Mouse (Mus musculus): ENCODE results near the gene Saxo1. TPM values are rescaled to one million over a fixed set of nuclear protein-coding genes. Genes with fewer than 3 reads are reported as not detected.
A peak's percentile ranks its signal among the peaks of the same experiment; 100 is the strongest.

The Saxo1 gene
- polyA plus RNA-seq (2015; fragmentation: Nextera tagmentation; extraction: Ambion mirVana), result not detected in 2 replicates

DNA sequence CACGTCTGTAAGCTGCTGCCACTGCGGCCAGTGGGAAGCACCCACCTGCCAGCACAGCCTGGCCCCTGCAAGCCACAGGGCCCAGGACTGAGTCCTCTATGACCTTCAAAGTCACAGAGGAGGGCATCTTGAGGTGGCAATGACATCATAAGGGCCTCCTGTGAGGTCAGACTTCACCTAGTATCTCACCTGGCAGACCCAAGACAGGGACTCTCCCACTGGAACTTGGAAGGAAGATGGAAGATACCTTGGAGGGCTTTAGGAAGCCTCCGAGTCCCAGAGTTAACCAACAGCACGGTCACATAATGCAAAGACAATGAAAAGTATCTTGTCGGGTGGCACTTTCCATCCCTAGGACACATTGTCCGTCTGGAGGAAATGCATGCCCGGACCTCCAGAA lies at the start of gene Saxo1:
Gene Saxo1 (minus strand): TSS at position 101 of the 400 bp plus-strand sequence.
- no peak for ATAC-seq
- no peak within 1 kb of the TSS for H3K27ac ChIP-seq (ENCODE audit: low read depth, low read length)
- no peaks in the 10 kb centered on the region for H3K36me3 ChIP-seq (ENCODE audit: control insufficient read depth, insufficient read depth, low read length)
- no peak within 1 kb of the TSS for H3K4me2 ChIP-seq (ENCODE audit: low read length)
- H3K27me3 ChIP-seq (replicated peaks; ENCODE audit: control insufficient read depth, insufficient read depth, low read length), result no peaks in the 10 kb centered on the region
- no peaks in the 10 kb centered on the region for H3K4me1 ChIP-seq (ENCODE audit: control insufficient read depth, insufficient read depth, low read depth, low read length)
- H3K9me3 ChIP-seq (ENCODE audit: control insufficient read depth, low read length), result no peaks in the 10 kb centered on the region
- H3K9ac ChIP-seq (ENCODE audit: low read depth, low read length), result no peak within 1 kb of the TSS
- WGBS, result 92% methylated on average over 7 of the region's 7 CpGs
- no peak within 1 kb of the TSS for H3K4me3 ChIP-seq (ENCODE audit: low read length)

DNA sequence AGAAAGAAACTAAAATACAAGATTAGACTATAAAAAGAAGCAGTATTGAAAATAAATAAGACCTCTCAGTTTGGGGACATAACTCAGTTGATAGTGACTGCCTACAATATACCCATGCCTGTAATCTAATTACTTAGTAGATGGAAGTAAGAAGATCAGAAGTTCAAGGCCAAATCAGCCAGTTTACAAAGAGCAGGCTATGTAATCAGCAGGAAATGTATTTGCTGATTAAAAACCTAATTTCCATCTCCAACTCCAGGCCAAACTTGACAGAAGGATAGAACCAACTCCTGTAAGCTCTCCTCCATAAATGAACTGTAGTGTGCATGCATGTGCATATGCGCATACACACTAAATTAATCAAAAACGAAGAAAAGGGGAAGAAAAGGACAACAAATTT lies 33.2 kb upstream of the Saxo1 start:
- no peak overlapping the region for H3K27ac ChIP-seq (ENCODE audit: low read depth, low read length)
- no peaks in the 10 kb centered on the region for H3K27me3 ChIP-seq (replicated peaks; ENCODE audit: control insufficient read depth, insufficient read depth, low read length)
- WGBS, result 92% methylated on average over 2 of the region's 2 CpGs
- H3K4me3 ChIP-seq (ENCODE audit: low read length), result no peak overlapping the region
- H3K4me1 ChIP-seq (ENCODE audit: control insufficient read depth, insufficient read depth, low read depth, low read length), result no peaks in the 10 kb centered on the region
- no peak overlapping the region for H3K9ac ChIP-seq (ENCODE audit: low read depth, low read length)
- no peaks in the 10 kb centered on the region for H3K9me3 ChIP-seq (ENCODE audit: control insufficient read depth, low read length)
- ATAC-seq, result no peak
- H3K36me3 ChIP-seq (ENCODE audit: control insufficient read depth, insufficient read depth, low read length), result no peaks in the 10 kb centered on the region
- no peak overlapping the region for H3K4me2 ChIP-seq (ENCODE audit: low read length)

- no peak overlapping the region for H3K4me2 ChIP-seq (ENCODE audit: low read length)
- H3K4me1 ChIP-seq (ENCODE audit: control insufficient read depth, insufficient read depth, low read depth, low read length), result no peaks in the 10 kb centered on the region
- H3K36me3 ChIP-seq (ENCODE audit: control insufficient read depth, insufficient read depth, low read length), result 0 out of 2 replicates have a peak, but pooled peaks cover 3% of the 10 kb centered on the region
- no peak overlapping the region for H3K9ac ChIP-seq (ENCODE audit: low read depth, low read length)
- no peak overlapping the region for H3K4me3 ChIP-seq (ENCODE audit: low read length)
- no peaks in the 10 kb centered on the region for H3K9me3 ChIP-seq (ENCODE audit: control insufficient read depth, low read length)
- no peaks in the 10 kb centered on the region for H3K27me3 ChIP-seq (replicated peaks; ENCODE audit: control insufficient read depth, insufficient read depth, low read length)
- WGBS, result 87% methylated on average over 3 of the region's 3 CpGs
- H3K27ac ChIP-seq (ENCODE audit: low read depth, low read length), result no peak overlapping the region
- no peak for ATAC-seq
Measured at GRCm38 (mm10) chr4:86588236-86588635, 30.1 kb upstream of the Saxo1 start.

GRCm38 (mm10) chr4:86580591-86580990 lies 22.5 kb upstream of the Saxo1 start:
- no peak overlapping the region for H3K9ac ChIP-seq (ENCODE audit: low read depth, low read length)
- ATAC-seq, result no peak
- H3K9me3 ChIP-seq (ENCODE audit: control insufficient read depth, low read length), result no peaks in the 10 kb centered on the region
- H3K27me3 ChIP-seq (replicated peaks; ENCODE audit: control insufficient read depth, insufficient read depth, low read length), result no peaks in the 10 kb centered on the region
- no peak overlapping the region for H3K27ac ChIP-seq (ENCODE audit: low read depth, low read length)
- 83% methylated on average over 3 of the region's 3 CpGs for WGBS
- no peak overlapping the region for H3K4me3 ChIP-seq (ENCODE audit: low read length)
- peaks cover 18% of the 10 kb centered on the region for H3K4me1 ChIP-seq (ENCODE audit: control insufficient read depth, insufficient read depth, low read depth, low read length)
- H3K4me2 ChIP-seq (ENCODE audit: low read length), result no peak overlapping the region
- peaks cover 3% of the 10 kb centered on the region; the same call in 1 of the 2 replicates for H3K36me3 ChIP-seq (ENCODE audit: control insufficient read depth, insufficient read depth, low read length)

DNA sequence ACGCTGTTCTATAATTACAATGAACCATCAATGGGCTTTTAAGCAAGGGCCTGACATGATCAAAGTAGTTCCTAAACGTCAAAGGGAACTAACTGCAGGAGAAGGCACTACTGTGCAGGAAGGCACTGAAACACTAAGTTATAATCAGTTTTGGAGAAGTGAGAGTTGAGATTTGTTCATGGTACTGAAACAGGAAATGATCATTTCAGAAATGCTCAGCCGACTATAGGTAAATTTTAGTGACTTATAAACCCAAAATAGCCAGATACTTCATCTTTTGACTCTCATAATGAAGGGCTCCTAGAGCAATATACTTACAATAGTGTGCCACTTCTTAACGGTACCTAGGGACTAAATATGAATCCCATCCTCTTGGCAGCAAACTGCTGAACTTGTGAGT lies 21.9 kb upstream of the Saxo1 start:
- Histone ChIP-seq H3K4me3 (ENCODE audit: low read length) (no peak overlapping the region), H3K4me1 (ENCODE audit: control insufficient read depth, insufficient read depth, low read depth, low read length) (peaks cover 18% of the 10 kb centered on the region), H3K27ac (ENCODE audit: low read depth, low read length) (no peak overlapping the region), H3K4me2 (ENCODE audit: low read length) (no peak overlapping the region), H3K27me3 (replicated peaks; ENCODE audit: control insufficient read depth, insufficient read depth, low read length) (no peaks in the 10 kb centered on the region), H3K9ac (ENCODE audit: low read depth, low read length) (no peak overlapping the region), H3K9me3 (ENCODE audit: control insufficient read depth, low read length) (no peaks in the 10 kb centered on the region), H3K36me3 (ENCODE audit: control insufficient read depth, insufficient read depth, low read length) (peaks cover 3% of the 10 kb centered on the region; the same call in 1 of the 2 replicates)
- no peak for ATAC-seq
- WGBS, result 53% methylated on average over 4 of the region's 4 CpGs

DNA sequence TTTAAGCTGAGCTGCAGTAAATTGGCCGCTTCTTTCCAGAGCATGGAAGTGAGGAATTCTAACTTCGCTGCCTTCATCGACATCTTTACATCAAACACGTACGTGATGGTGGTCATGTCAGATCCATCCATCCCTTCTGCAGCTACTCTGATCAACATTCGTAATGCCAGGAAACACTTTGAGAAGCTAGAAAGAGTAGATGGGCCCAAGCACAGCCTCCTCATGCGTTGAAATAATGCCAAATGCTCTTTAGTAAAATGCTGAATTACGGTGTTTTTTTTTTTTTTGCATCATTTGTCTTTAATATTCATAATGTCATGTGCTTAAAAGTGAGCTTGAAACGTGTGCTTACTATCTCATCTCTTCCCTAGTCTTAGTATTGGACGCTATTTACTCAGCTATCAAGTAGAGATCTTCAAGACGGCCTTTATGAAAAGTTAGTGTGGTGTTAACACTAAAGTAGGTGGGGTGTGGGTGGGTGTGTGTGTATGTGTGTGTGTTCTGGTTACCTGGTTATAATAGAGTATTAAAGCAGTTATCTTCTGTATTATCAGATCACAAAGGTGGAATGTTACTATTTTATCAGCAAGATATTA lies 18.6 kb upstream of the Saxo1 start:
- Histone ChIP-seq H3K4me3 (ENCODE audit: low read length) (peak overlapping the region; percentile 72), H3K9ac (ENCODE audit: low read depth, low read length) (peak overlapping the region; percentile 92), H3K27ac (ENCODE audit: low read depth, low read length) (peak overlapping the region; percentile 94), H3K36me3 (ENCODE audit: control insufficient read depth, insufficient read depth, low read length) (no peaks in the 10 kb centered on the region), H3K4me1 (ENCODE audit: control insufficient read depth, insufficient read depth, low read depth, low read length) (peaks cover 18% of the 10 kb centered on the region), H3K4me2 (ENCODE audit: low read length) (peak overlapping the region; percentile 93), H3K9me3 (ENCODE audit: control insufficient read depth, low read length) (no peaks in the 10 kb centered on the region), H3K27me3 (replicated peaks; ENCODE audit: control insufficient read depth, insufficient read depth, low read length) (no peaks in the 10 kb centered on the region)
- ATAC-seq, result no peak
- 8% methylated on average over 11 of the region's 11 CpGs for WGBS

GRCm38 (mm10) chr4:86576120-86576541 lies 18.0 kb upstream of the Saxo1 start:
- no peak for ATAC-seq

GRCm38 (mm10) chr4:86575283-86575983 lies 17.3 kb upstream of the Saxo1 start, which contains the start of gene Rraga:
Gene Rraga (plus strand): TSS chr4:86575668.
- no peaks in the 10 kb centered on the region for H3K9me3 ChIP-seq (ENCODE audit: control insufficient read depth, low read length)
- under 1% methylated on average over 53 of the region's 53 CpGs for WGBS
- no peaks in the 10 kb centered on the region for H3K27me3 ChIP-seq (replicated peaks; ENCODE audit: control insufficient read depth, insufficient read depth, low read length)
- peak within 1 kb of the TSS; percentile 93 for H3K4me2 ChIP-seq (ENCODE audit: low read length)
- H3K36me3 ChIP-seq (ENCODE audit: control insufficient read depth, insufficient read depth, low read length), result no peaks in the 10 kb centered on the region
- H3K27ac ChIP-seq (ENCODE audit: low read depth, low read length), result peak within 1 kb of the TSS; percentile 94
- H3K9ac ChIP-seq (ENCODE audit: low read depth, low read length), result peak within 1 kb of the TSS; percentile 92
- H3K4me1 ChIP-seq (ENCODE audit: control insufficient read depth, insufficient read depth, low read depth, low read length), result peaks cover 18% of the 10 kb centered on the region
- H3K4me3 ChIP-seq (ENCODE audit: low read length), result peak within 1 kb of the TSS; percentile 72
- peak; percentile 98 for ATAC-seq

More at GRCm38 (mm10) chr4:86576120-86576541, 18.0 kb upstream of the Saxo1 start:
- WGBS, result under 1% methylated on average over 20 of the region's 20 CpGs
- peak overlapping the region; percentile 72 for H3K4me3 ChIP-seq (ENCODE audit: low read length)
- no peaks in the 10 kb centered on the region for H3K27me3 ChIP-seq (replicated peaks; ENCODE audit: control insufficient read depth, insufficient read depth, low read length)
- H3K9ac ChIP-seq (ENCODE audit: low read depth, low read length), result peak overlapping the region; percentile 92
- H3K9me3 ChIP-seq (ENCODE audit: control insufficient read depth, low read length), result no peaks in the 10 kb centered on the region
- peak overlapping the region; percentile 93 for H3K4me2 ChIP-seq (ENCODE audit: low read length)
- H3K4me1 ChIP-seq (ENCODE audit: control insufficient read depth, insufficient read depth, low read depth, low read length), result peaks cover 18% of the 10 kb centered on the region
- H3K27ac ChIP-seq (ENCODE audit: low read depth, low read length), result peak overlapping the region; percentile 94
- H3K36me3 ChIP-seq (ENCODE audit: control insufficient read depth, insufficient read depth, low read length), result no peaks in the 10 kb centered on the region

- WGBS, result 8% methylated on average over 6 of the region's 6 CpGs
- peak overlapping the region; percentile 61 for H3K4me2 ChIP-seq (ENCODE audit: low read length)
- peak; percentile 51 for ATAC-seq
- peak overlapping the region; percentile 72 for H3K4me3 ChIP-seq (ENCODE audit: low read length)
- H3K36me3 ChIP-seq (ENCODE audit: control insufficient read depth, insufficient read depth, low read length), result no peaks in the 10 kb centered on the region
- peak overlapping the region; percentile 94 for H3K27ac ChIP-seq (ENCODE audit: low read depth, low read length)
- H3K9me3 ChIP-seq (ENCODE audit: control insufficient read depth, low read length), result no peaks in the 10 kb centered on the region
- H3K27me3 ChIP-seq (replicated peaks; ENCODE audit: control insufficient read depth, insufficient read depth, low read length), result no peaks in the 10 kb centered on the region
- H3K9ac ChIP-seq (ENCODE audit: low read depth, low read length), result peak overlapping the region; percentile 92
- H3K4me1 ChIP-seq (ENCODE audit: control insufficient read depth, insufficient read depth, low read depth, low read length), result peaks cover 18% of the 10 kb centered on the region
Measured at GRCm38 (mm10) chr4:86574939-86575282, 16.8 kb upstream of the Saxo1 start.
